Mouse (Mus musculus) midbrain, embryonic 11.5 days (tissue): ENCODE results near the gene Cdca4. TPM values are rescaled to one million over a fixed set of nuclear protein-coding genes. Genes with fewer than 3 reads are reported as not detected.
"Not testable (repeated sequence)": the region's sequence is repeated elsewhere in the genome, so short reads cannot be mapped to it uniquely, and the experiment has no call there.

ENCODE experiments used
- ATAC-seq: fragments of 200-750 bp; cut with Nextera tagmentation; 2 replicates; pipeline ENCODE4 v1.8.0; 2017; ENCODE audit warnings: moderate TSS enrichment, moderate library complexity; ENCODE audit not compliant: low FRiP score
- DNase-seq: peaks from one replicate; pipeline ENCODE4 v3.0.0; 2015; ENCODE audit warnings: low spot score; ENCODE audit errors: missing footprints
- H3K27ac ChIP-seq: fragments of 300-500 bp; sonication (generic); 2 replicates; pipeline ENCODE4 v1.5.1; 2014; ENCODE audit warnings: low read depth, low read length
- H3K27me3 ChIP-seq: fragments of 300-500 bp; sonication (generic); 2 replicates; pipeline ENCODE4 v1.6.1; 2014; ENCODE audit warnings: mild to moderate bottlenecking, low read length, moderate library complexity, mixed read lengths; ENCODE audit not compliant: control insufficient read depth, insufficient read depth
- H3K36me3 ChIP-seq: fragments of 300-500 bp; sonication (generic); 2 replicates; pipeline ENCODE4 v1.6.1; 2014; ENCODE audit warnings: mild to moderate bottlenecking, low read length, moderate library complexity, mixed read lengths; ENCODE audit not compliant: control insufficient read depth, insufficient read depth
- H3K4me1 ChIP-seq: fragments of 300-500 bp; sonication (generic); 2 replicates; pipeline ENCODE4 v1.6.1; 2014; ENCODE audit warnings: low read length; ENCODE audit not compliant: control insufficient read depth, insufficient read depth
- H3K4me2 ChIP-seq: fragments of 300-500 bp; sonication (generic); 2 replicates; pipeline ENCODE4 v1.6.1; 2014; ENCODE audit warnings: mild to moderate bottlenecking, moderate library complexity
- H3K4me3 ChIP-seq: fragments of 300-500 bp; sonication (generic); 2 replicates; pipeline ENCODE4 v1.5.1; 2014; ENCODE audit warnings: low read depth, low read length
- H3K9ac ChIP-seq: fragments of 300-500 bp; sonication (generic); 2 replicates; pipeline ENCODE4 v1.6.1; 2014; ENCODE audit warnings: low read length
- H3K9me3 ChIP-seq: fragments of 300-500 bp; sonication (generic); 2 replicates; pipeline ENCODE4 v1.6.1; 2016; ENCODE audit warnings: low read length; ENCODE audit not compliant: control insufficient read depth
- WGBS: fragments of 180-500 bp; shearing (Covaris S2); extraction: QIAGEN DNeasy Blood & Tissue Kit; methylation state at CpG from one replicate; pipeline ENCODE4 v1.1.7; 2014; 5-methylcytosine and 5-hydroxymethylcytosine counted together
- polyA plus RNA-seq: library from polyadenylated mRNA; unstranded; fragments of >200 nt; fragmentation: Nextera tagmentation; extraction: Ambion mirVana; gene quantifications from 2 replicates; pipeline ENCODE4 v1.2.1, GENCODE M21; 2014

Gene Cdca4
- polyA plus RNA-seq, 1 experiment from 2014 or later = 159 TPM

- H3K4me3 ChIP-seq = no peak overlapping the region
- peaks cover 2% of the 10 kb centered on the region; the same call in 1 of the 2 replicates for H3K4me1 ChIP-seq
- ATAC-seq (no peak), DNase-seq (no peak)
- no peak overlapping the region for H3K4me2 ChIP-seq
- H3K36me3 ChIP-seq = peaks cover 38% of the 10 kb centered on the region
- no peaks in the 10 kb centered on the region for H3K27me3 ChIP-seq
- H3K9ac ChIP-seq = no peak overlapping the region
- no peak overlapping the region for H3K27ac ChIP-seq
- no peaks in the 10 kb centered on the region for H3K9me3 ChIP-seq
- WGBS = 95% methylated on average over 8 of the region's 8 CpGs
These were observed 10.1 kb downstream of the Cdca4 start for GRCm38 (mm10) chr12:112819057-112819662.

DNA sequence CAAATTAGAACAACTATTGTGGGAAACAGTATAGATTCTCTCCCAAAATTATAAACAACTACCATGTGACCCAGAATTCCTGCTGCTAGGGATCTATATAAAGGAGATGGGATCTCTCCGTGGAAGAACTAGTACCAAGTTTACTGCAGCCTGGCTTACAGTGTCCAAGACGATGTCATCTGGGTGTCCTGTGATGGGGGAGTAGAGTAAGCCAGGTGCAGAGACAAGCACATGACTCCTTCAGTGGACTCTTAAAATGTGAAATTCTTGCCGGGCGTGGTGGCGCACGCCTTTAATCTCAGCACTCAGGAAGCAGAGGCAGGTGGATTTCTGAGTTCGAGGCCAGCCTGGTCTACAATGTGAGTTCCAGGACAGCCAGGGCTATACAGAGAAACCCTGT lies 12.4 kb downstream of the Cdca4 start:
- DNase-seq = not testable (repeated sequence)

GRCm38 (mm10) chr12:112816294-112816693 lies 12.9 kb downstream of the Cdca4 start:
- Histone ChIP-seq H3K36me3 (peaks cover 25% of the 10 kb centered on the region), H3K9me3 (no peaks in the 10 kb centered on the region), H3K9ac (no peak overlapping the region), H3K4me2 (no peak overlapping the region), H3K27me3 (no peaks in the 10 kb centered on the region), H3K27ac (no peak overlapping the region), H3K4me1 (no peaks in the 10 kb centered on the region), H3K4me3 (no peak overlapping the region)
- DNase-seq (peak; percentile 89), ATAC-seq (no peak)
- 56% methylated on average over 4 of the region's 4 CpGs for WGBS

More for the DNA sequence above, 12.4 kb downstream of the Cdca4 start:
- not testable (repeated sequence) for H3K27me3 ChIP-seq, H3K9me3 ChIP-seq, H3K27ac ChIP-seq, H3K9ac ChIP-seq, H3K4me3 ChIP-seq, H3K4me2 ChIP-seq, ATAC-seq, H3K4me1 ChIP-seq
- peaks cover 31% of the 10 kb centered on the region for H3K36me3 ChIP-seq
- 88% methylated on average over 7 of the region's 7 CpGs for WGBS

GRCm38 (mm10) chr12:112814682-112815470 lies 14.3 kb downstream of the Cdca4 start:
- Histone ChIP-seq H3K9ac (no peak overlapping the region), H3K27me3 (no peaks in the 10 kb centered on the region), H3K27ac (no peak overlapping the region), H3K36me3 (peaks cover 17% of the 10 kb centered on the region), H3K4me3 (no peak overlapping the region), H3K4me2 (no peak overlapping the region), H3K4me1 (no peaks in the 10 kb centered on the region), H3K9me3 (no peaks in the 10 kb centered on the region)
- WGBS = 78% methylated on average over 14 of the region's 14 CpGs
- no peak for ATAC-seq
- no peak for DNase-seq

DNA sequence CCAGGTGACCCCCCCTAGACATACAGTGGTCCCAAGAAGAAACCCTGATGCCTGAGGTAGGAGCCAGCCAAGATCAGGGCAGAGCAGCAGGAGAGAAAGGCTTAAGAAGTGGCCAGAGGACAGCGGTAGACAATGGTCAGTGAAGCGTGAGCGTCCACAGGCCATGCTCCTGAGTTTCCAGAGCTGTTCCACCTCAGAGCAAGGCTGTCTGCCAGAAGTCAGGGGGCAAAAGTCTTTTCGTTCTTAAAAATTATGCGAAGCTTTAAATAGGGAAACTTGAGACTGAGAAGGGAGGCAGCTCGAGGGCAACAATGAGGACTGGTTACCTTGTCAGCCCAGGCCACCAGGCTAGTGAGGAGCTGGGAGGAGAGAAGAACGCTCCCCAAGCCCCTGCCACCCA lies 15.9 kb downstream of the Cdca4 start:
- no peak overlapping the region for H3K9ac ChIP-seq
- H3K4me1 ChIP-seq = peaks cover 5% of the 10 kb centered on the region
- DNase-seq (no peak), ATAC-seq (no peak)
- no peak overlapping the region for H3K4me2 ChIP-seq
- H3K9me3 ChIP-seq = no peaks in the 10 kb centered on the region
- H3K4me3 ChIP-seq = no peak overlapping the region
- WGBS = 86% methylated on average over 7 of the region's 7 CpGs
- H3K27ac ChIP-seq = no peak overlapping the region
- peaks cover 5% of the 10 kb centered on the region; the same call in 1 of the 2 replicates for H3K36me3 ChIP-seq
- H3K27me3 ChIP-seq = no peaks in the 10 kb centered on the region

DNA sequence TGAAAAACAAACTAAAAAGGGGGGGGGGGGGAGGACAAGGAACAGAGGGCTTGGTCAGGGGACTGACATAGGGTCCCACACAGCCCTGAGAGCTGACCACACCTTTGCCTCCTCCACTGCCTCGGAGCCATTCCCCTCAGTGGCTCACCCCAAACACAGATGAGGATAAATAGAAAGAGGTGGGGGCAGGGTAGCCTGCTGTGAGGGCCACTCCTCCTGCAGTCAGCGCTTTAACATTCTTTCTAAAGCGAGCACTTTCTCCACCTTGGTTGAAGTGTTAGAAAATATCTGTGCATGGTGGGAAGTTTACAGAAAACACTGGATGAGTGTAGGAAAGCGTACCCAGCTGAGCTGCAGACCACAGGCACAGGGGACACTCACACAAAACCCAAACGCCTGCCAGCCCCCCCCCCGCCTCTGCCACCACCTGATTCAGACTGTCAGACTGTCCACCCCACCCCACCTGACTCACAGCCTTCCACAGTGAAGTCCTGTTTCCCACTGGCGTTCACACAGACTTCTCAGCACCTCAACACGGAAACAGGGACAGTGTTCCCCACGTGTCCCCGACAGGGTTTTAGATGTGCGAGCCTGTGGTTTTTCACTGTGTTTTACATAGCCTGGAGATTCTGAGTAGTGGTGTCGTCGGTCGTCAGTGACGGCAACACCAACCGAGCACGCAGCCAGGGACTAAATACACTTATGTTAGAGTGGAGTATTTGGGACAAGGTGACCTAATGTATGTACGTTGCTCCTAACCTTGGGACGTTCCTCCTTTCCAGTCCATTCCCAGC lies 18.9 kb downstream of the Cdca4 start:
- peaks cover 5% of the 10 kb centered on the region for H3K4me1 ChIP-seq
- H3K9ac ChIP-seq = no peak overlapping the region
- H3K4me2 ChIP-seq = peak overlapping the region; percentile 98; the same call in 1 of the 2 replicates
- 69% methylated on average over 19 of the region's 19 CpGs for WGBS
- H3K27me3 ChIP-seq = no peaks in the 10 kb centered on the region
- no peaks in the 10 kb centered on the region for H3K9me3 ChIP-seq
- DNase-seq = no peak
- no peak overlapping the region for H3K27ac ChIP-seq
- H3K36me3 ChIP-seq = 0 out of 2 replicates have a peak, but pooled peaks cover 2% of the 10 kb centered on the region
- no peak overlapping the region for H3K4me3 ChIP-seq
- ATAC-seq = no peak

DNA sequence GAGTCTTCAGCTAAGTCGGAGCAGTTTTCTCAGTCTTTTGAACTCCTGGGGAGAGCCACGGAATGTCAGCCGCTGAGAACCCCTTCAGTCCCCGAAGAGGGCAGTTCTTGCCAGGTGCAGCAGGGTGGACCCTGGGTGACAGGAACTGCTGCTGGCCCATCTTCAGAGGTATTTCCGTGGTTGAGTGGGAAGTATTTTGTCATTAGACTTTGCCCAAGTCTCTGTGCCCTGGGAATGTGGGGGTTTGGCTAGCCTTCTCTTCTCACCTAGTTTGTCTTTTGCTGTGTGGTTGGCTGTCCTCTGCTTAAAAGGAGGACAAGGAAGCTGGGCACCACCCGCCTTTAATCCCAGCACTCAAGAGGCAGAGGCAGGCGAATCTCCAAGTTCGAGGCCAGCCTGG lies 19.6 kb downstream of the Cdca4 start:
- 27% methylated on average over 8 of the region's 8 CpGs for WGBS
- Histone ChIP-seq H3K27me3 (no peaks in the 10 kb centered on the region), H3K4me1 (peaks cover 5% of the 10 kb centered on the region), H3K9ac (peak overlapping the region; percentile 71), H3K4me2 (peak overlapping the region; percentile 98), H3K36me3 (no peaks in the 10 kb centered on the region), H3K9me3 (no peaks in the 10 kb centered on the region), H3K4me3 (peak overlapping the region; percentile 66), H3K27ac (no peak overlapping the region)
- ATAC-seq (no peak), DNase-seq (no peak)

DNA sequence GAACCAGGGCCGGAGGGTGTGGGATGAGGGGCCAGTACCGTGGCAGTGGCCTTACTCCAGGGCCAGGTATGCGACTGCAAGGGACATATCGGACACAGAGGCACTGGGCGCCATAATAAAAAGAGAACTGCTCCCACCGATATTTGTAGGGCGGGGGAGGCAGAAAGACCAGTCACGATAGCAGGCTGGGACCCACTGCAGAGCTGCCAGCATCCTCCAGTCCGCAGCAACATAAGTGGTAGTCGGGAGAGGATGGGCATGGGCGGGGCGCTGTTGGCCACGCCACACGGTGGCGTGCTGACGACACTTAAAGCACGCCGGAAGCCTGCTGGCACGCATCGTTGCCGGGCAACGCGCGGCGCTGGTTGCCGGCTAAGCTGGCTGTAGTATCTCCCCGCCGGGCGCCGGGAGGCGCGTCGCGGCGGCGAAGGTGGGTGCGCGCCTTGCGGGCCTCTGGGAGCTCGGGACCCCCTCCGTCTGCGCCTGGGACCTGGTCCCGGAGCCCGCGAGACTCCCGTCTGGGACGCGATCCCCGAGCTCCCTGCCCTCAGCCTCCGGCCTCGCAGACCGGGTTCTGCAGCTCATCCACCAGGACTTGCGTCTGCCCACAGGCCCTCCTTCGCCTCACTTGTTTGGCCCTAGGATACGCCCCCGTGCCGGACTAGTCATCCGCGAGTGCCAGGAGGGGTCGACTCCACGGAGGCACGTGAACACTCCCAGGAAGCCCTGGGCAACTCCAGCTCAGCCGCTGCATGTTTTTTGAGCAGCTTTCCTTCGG lies 20.4 kb downstream of the Cdca4 start, which contains the start of gene Clba1:
Gene Clba1, plus strand, starts transcription at position 351 of the 778 bp plus-strand sequence.
- H3K4me2 ChIP-seq = peak within 1 kb of the TSS; percentile 98
- under 1% methylated on average over 58 of the region's 64 CpGs for WGBS
- ATAC-seq (peak; percentile 93), DNase-seq (peak; percentile 99)
- peaks cover 5% of the 10 kb centered on the region for H3K4me1 ChIP-seq
- peak within 1 kb of the TSS; percentile 71 for H3K9ac ChIP-seq
- H3K9me3 ChIP-seq = no peaks in the 10 kb centered on the region
- H3K36me3 ChIP-seq = no peaks in the 10 kb centered on the region
- no peaks in the 10 kb centered on the region for H3K27me3 ChIP-seq
- peak within 1 kb of the TSS; percentile 66 for H3K4me3 ChIP-seq
- 0 out of 2 replicates have a peak within 1 kb of the TSS, but pooled peaks have one; percentile 22 for H3K27ac ChIP-seq
